Comparison of ENCODE assay signal across 14 mouse cellular contexts in the genomic region with DNA sequence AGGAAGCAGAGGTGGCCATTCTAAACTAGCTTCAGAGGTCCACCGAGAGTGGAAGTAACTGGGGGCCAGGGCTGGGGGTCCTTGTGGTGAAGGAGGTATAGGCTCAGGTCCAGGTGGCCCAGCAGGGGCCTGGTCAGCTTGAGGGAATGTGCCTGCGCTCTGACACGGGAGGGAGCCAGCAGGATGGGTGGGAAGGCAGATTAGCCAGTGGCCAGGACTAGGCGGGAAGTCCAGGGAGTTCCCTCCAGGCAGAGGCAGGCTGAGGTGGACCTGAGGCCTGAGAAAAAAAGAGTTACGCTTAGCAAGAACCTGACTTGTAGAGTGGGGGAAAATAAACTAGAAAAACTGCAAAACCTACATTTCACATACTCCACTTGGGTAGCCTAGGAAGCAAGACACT. TPM values are rescaled to one million over a fixed set of nuclear protein-coding genes. Genes with fewer than 3 reads are reported as not detected.
DNase-seq lines count a peak whose midpoint lies in the region; ATAC-seq and TF ChIP-seq lines count a peak whose summit lies in the region.
"Had no signal": no experiment of that assay in that cellular context is flagged by ENCODE, and none has a peak within 500 bp of the region (broad histone marks: within the 10 kb centered on the region; RNA-seq: fewer than 3 reads in every experiment).

No protein-coding gene starts in this region.

- peak overlapping the region; percentile 32; the same call in 1 of the 2 replicates for H3K4me2 ChIP-seq in heart, embryonic 15.5 days
- peak overlapping the region; percentile 5 for H3K4me2 ChIP-seq in lung, embryonic 16.5 days (ENCODE audit: low read depth, low read length)
- H3K4me2 ChIP-seq: hindbrain, embryonic 14.5 days; midbrain, embryonic 11.5 days had no signal

- no peak for DNase-seq in gastrocnemius, adult 2 months
- no peak for DNase-seq in gastrocnemius, postnatal 25 days
- DNase-seq in lung, adult 2 months, result no peak
- DNase-seq in lung, postnatal 14 days, result no peak
- DNase-seq in right cerebral cortex, postnatal 36 days (ENCODE audit: low spot score in 2 of 2), result no peak
- no peak for DNase-seq in ovary, adult 18-20 months (ENCODE audit: low spot score)
- DNase-seq: adrenal gland, adult 8-10 months; cerebellum, postnatal 10 days; gastrocnemius, postnatal 36 days had no signal

- H3K36me3 ChIP-seq in heart, embryonic 15.5 days, result no peaks in the 10 kb centered on the region
- H3K36me3 ChIP-seq in lung, embryonic 16.5 days (ENCODE audit: control insufficient read depth, insufficient read depth, low read length), result no peaks in the 10 kb centered on the region; the same call in 1 of the 2 replicates

- intact Hi-C loops in gastrocnemius, adult 2 months (cut with DNase I), result loop anchor here (2.0 kb wide), 1 partner anchor 26 kb away; no protein-coding TSS in a partner anchor

- WGBS in lung, adult 2 months, result 59% methylated on average over 5 of the region's 5 CpGs
- WGBS in heart, embryonic 15.5 days, result 58% methylated on average over 5 of the region's 5 CpGs
- 62% methylated on average over 5 of the region's 5 CpGs for WGBS in lung, embryonic 16.5 days

- no peak overlapping the region for H3K9ac ChIP-seq in heart, embryonic 15.5 days
- H3K9ac ChIP-seq in lung, embryonic 16.5 days (ENCODE audit: low read length), result no peak overlapping the region
- H3K9ac ChIP-seq: hindbrain, embryonic 14.5 days; liver, embryonic 14.5 days had no signal

- TF ChIP-seq CTCF in gastrocnemius, adult 2 months (IDR thresholded peaks at IDR 0.05), result no peak
- TF ChIP-seq CTCF in lung, adult 2 months (IDR thresholded peaks at IDR 0.05; ENCODE audit: insufficient read depth, low read length), result no peak

- ATAC-seq in heart, embryonic 15.5 days (replicated peaks; ENCODE audit: insufficient number of reproducible peaks, insufficient read depth, low FRiP score, low read depth), result no peak
- no peak for ATAC-seq in lung, embryonic 16.5 days (ENCODE audit: low read depth)

- no peaks in the 10 kb centered on the region for H3K27me3 ChIP-seq in heart, embryonic 15.5 days
- H3K27me3 ChIP-seq in lung, embryonic 16.5 days (ENCODE audit: control insufficient read depth, insufficient read depth, low read depth, low read length), result no peaks in the 10 kb centered on the region

- TF ChIP-seq POLR2A in lung, adult 2 months (IDR thresholded peaks at IDR 0.05; ENCODE audit: borderline replicate concordance, extremely low read depth, low read depth, low read length), result no peak

- peak overlapping the region; percentile 87 for H3K27ac ChIP-seq in gastrocnemius, adult 2 months
- peak overlapping the region; percentile 47; the same call in 1 of the 2 replicates for H3K27ac ChIP-seq in heart, embryonic 15.5 days
- H3K27ac ChIP-seq in lung, embryonic 16.5 days (ENCODE audit: low read length), result peak overlapping the region; percentile 55
- H3K27ac ChIP-seq: hindbrain, embryonic 14.5 days; liver, embryonic 14.5 days had no signal

- H3K9me3 ChIP-seq in heart, embryonic 15.5 days (replicated peaks), result no peaks in the 10 kb centered on the region
- no peaks in the 10 kb centered on the region for H3K9me3 ChIP-seq in lung, embryonic 16.5 days (ENCODE audit: control insufficient read depth, low read length)

- H3K4me3 ChIP-seq in gastrocnemius, adult 2 months, result peak overlapping the region; percentile 72
- H3K4me3 ChIP-seq in lung, adult 2 months (replicated peaks; ENCODE audit: extremely low read depth, low read depth, low read length), result peak overlapping the region; percentile 24
- H3K4me3 ChIP-seq in heart, embryonic 15.5 days, result peak overlapping the region; percentile 7; the same call in 1 of the 2 replicates
- H3K4me3 ChIP-seq in lung, embryonic 16.5 days (ENCODE audit: low read length), result no peak overlapping the region

- peaks cover 11% of the 10 kb centered on the region for H3K4me1 ChIP-seq in lung, adult 2 months (ENCODE audit: control insufficient read depth, insufficient read depth, low read length)
- peaks cover 19% of the 10 kb centered on the region for H3K4me1 ChIP-seq in heart, embryonic 15.5 days (replicated peaks)
- H3K4me1 ChIP-seq in lung, embryonic 16.5 days (replicated peaks; ENCODE audit: control insufficient read depth, insufficient read depth, low read length), result peaks cover 14% of the 10 kb centered on the region

RNA-seq across cellular contexts. Expression of a gene that starts 39.6 kb away (rescaled TPM):
- 10 to 100 TPM; 37.1 to 43.8 TPM for total RNA-seq in gastrocnemius, adult 2 months (2021)
- total RNA-seq in gastrocnemius, postnatal 25 days (2021), result 10 to 100 TPM; 32.2 to 50.6 TPM
- polyA plus RNA-seq in lung, adult 2 months (2012; rRNA removed), result 225 and 283 TPM in 2 replicates
- polyA plus RNA-seq in heart, embryonic 15.5 days (2015; fragmentation: Nextera tagmentation; extraction: Ambion mirVana), result 69.2 and 78.7 TPM in 2 replicates
- polyA plus RNA-seq in lung, embryonic 16.5 days (2015; fragmentation: Nextera tagmentation; extraction: Ambion mirVana), result 140 and 151 TPM in 2 replicates

RNA-seq across cellular contexts. Expression of a gene that starts 40.2 kb away (rescaled TPM):
- not detected for total RNA-seq in gastrocnemius, adult 2 months (2021)
- total RNA-seq in gastrocnemius, postnatal 25 days (2021), result not detected
- polyA plus RNA-seq in lung, adult 2 months (2012; rRNA removed), result 1.0 and 3.0 TPM in 2 replicates
- polyA plus RNA-seq in heart, embryonic 15.5 days (2015; fragmentation: Nextera tagmentation; extraction: Ambion mirVana), result 0.88 and 2.6 TPM in 2 replicates
- polyA plus RNA-seq in lung, embryonic 16.5 days (2015; fragmentation: Nextera tagmentation; extraction: Ambion mirVana), result 1.9 and 2.2 TPM in 2 replicates
